Mouse (Mus musculus) liver, adult 2 months (tissue): Measurements from ENCODE around the gene BC005624. TPM values are rescaled to one million over a fixed set of nuclear protein-coding genes. Genes with fewer than 3 reads are reported as not detected.

Source experiments
- DNase-seq: peaks from one replicate; pipeline ENCODE4 v3.0.0-alpha.2; 2011; ENCODE audit warnings: low read depth, low spot score; ENCODE audit errors: extremely low read depth
- H3K27ac ChIP-seq: fragments of 200-500 bp; replicated peaks from 2 replicates; pipeline ENCODE4 v1.5.1; 2012; ENCODE audit warnings: low read depth, mild to moderate bottlenecking, control low read depth, inconsistent platforms, low read length; ENCODE audit not compliant: insufficient read depth
- H3K27me3 ChIP-seq: fragments of 200-500 bp; 2 replicates; pipeline ENCODE4 v1.6.1; 2012; ENCODE audit warnings: mild to moderate bottlenecking, moderate library complexity, low read length, inconsistent platforms; ENCODE audit not compliant: control insufficient read depth, insufficient read depth
- H3K36me3 ChIP-seq: fragments of 200-500 bp; 2 replicates; pipeline ENCODE4 v1.6.1; 2012; ENCODE audit warnings: low read length, inconsistent platforms; ENCODE audit not compliant: control insufficient read depth, insufficient read depth
- H3K4me1 ChIP-seq: fragments of 200-500 bp; 2 replicates; pipeline ENCODE4 v1.6.1; 2011; ENCODE audit warnings: low read length; ENCODE audit not compliant: control insufficient read depth, insufficient read depth
- H3K4me3 ChIP-seq: fragments of 200-500 bp; 2 replicates; pipeline ENCODE4 v1.5.1; 2011; ENCODE audit warnings: low read depth, mild to moderate bottlenecking, control low read depth, low read length, moderate library complexity; ENCODE audit not compliant: insufficient read depth
- H3K79me2 ChIP-seq: fragments of 200-500 bp; 2 replicates; pipeline ENCODE4 v1.6.1; 2012; ENCODE audit warnings: inconsistent platforms, mild to moderate bottlenecking, low read length, moderate library complexity; ENCODE audit not compliant: control insufficient read depth, insufficient read depth
- H3K9ac ChIP-seq: fragments of 200-500 bp; 2 replicates; pipeline ENCODE4 v1.6.1; 2012; ENCODE audit warnings: low read depth, mild to moderate bottlenecking, control low read depth, inconsistent platforms, low read length
- CTCF ChIP-seq: fragments of 200-500 bp; IDR thresholded peaks from 2 replicates; pipeline ENCODE4 v1.5.1; 2011; ENCODE audit warnings: low read depth, low read length, control low read depth
- POLR2A ChIP-seq: fragments of 200-500 bp; IDR thresholded peaks from 2 replicates; pipeline ENCODE4 v1.6.1; 2011; ENCODE audit warnings: low read length, control low read depth; ENCODE audit not compliant: insufficient read depth; ENCODE audit errors: extremely low read depth
- WGBS: fragments of 180-500 bp; shearing (Covaris S2); methylation state at CpG from one replicate; pipeline ENCODE4 v1.1.7; 2018; 5-methylcytosine and 5-hydroxymethylcytosine counted together
- polyA plus RNA-seq: library from polyadenylated mRNA; depleted of rRNA; stranded (reverse); fragments of >200 nt; gene quantifications from 2 replicates; pipeline ENCODE4 v1.2.3, GENCODE M21; 2012
- total RNA-seq: library from RNA; depleted of rRNA; stranded (reverse); fragments of >200 nt; gene quantifications from 2 replicates; pipeline ENCODE4 v1.2.3, GENCODE M21; 2014

Gene BC005624
- total and polyA plus RNA-seq, 2 experiments = 11.7 to 16.6 TPM

DNA sequence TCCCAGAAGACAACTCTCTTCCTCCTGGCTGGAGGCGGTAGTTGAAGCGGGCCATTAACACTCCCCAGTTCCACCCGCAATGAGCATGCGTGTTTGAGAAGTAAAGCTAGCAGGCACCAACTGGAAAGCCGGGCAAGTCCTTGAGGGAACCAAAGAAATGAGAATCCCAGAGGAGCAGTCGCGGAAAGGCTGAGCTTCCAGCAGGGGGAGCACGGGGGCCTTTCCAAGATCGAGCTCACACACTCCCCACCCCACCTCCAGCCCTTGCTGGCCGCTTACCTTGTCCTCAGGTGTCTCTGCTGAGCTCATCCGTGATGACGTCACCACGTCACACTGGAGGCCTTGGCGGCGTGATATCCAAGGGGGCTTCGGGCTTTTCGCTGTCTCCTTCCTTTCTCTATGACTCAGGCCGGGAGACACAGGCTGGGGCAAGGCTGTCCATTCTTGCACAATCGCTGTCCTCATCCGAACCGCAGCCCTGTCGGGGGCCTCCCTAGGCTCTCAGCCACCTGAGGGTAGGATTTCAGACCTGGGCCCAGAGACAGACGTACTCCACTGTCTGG, 52.4 kb downstream of the BC005624 start, which contains the start of gene Ptges:
Gene Ptges (minus strand): TSS at position 381 of the 563 bp plus-strand sequence.
- no peak within 1 kb of the TSS; the same call in 1 of the 2 replicates for H3K27ac ChIP-seq
- no peaks in the 10 kb centered on the region for H3K79me2 ChIP-seq
- H3K9ac ChIP-seq = peak within 1 kb of the TSS; percentile 42
- TF ChIP-seq POLR2A (no peak), CTCF (peak; percentile 76)
- no peaks in the 10 kb centered on the region for H3K36me3 ChIP-seq
- WGBS = 4% methylated on average over 23 of the region's 23 CpGs
- DNase-seq = peak; percentile 35
- peaks cover 4% of the 10 kb centered on the region for H3K4me1 ChIP-seq
- H3K4me3 ChIP-seq = peak within 1 kb of the TSS; percentile 50
- H3K27me3 ChIP-seq = no peaks in the 10 kb centered on the region

DNA sequence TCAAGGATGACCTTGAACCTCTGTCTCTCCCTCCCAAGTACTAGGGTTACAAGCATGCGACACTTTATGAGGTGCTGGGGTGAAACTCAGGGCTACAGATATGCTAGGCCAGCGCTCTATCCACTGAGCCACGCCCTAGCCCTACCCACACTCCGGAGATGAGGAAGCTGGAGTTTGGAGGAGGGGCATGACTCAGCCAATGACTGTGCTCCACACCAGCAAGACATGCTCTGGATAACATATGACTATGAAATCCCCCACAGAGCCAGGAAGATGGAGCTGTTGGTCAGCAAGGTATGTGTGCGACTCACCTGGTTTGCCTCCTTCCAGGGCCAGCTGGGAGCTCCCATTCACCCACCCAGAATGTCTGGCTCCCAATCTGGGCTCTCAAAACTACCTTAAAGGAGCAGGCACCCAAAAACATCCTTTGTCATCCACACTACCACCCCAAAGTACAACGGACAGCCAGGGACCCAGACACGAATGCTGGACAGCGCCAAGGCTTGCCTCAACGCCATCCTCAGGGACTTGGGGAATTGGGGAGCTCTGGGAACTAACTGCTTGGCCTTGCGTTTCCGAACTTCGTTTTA, 53.0 kb downstream of the BC005624 start:
- peak overlapping the region; percentile 27; the same call in 1 of the 2 replicates for H3K9ac ChIP-seq
- H3K27ac ChIP-seq = no peak overlapping the region; the same call in 1 of the 2 replicates
- 38% methylated on average over 12 of the region's 12 CpGs for WGBS
- H3K27me3 ChIP-seq = no peaks in the 10 kb centered on the region
- no peaks in the 10 kb centered on the region for H3K79me2 ChIP-seq
- peak; percentile 53 for DNase-seq
- H3K4me1 ChIP-seq = peaks cover 4% of the 10 kb centered on the region
- H3K4me3 ChIP-seq = peak overlapping the region; percentile 50; the same call in 1 of the 2 replicates
- H3K36me3 ChIP-seq = no peaks in the 10 kb centered on the region
- no peak for TF ChIP-seq POLR2A
- TF ChIP-seq CTCF = 0 out of 2 replicates have a peak, but pooled peaks have one; percentile 1

DNA sequence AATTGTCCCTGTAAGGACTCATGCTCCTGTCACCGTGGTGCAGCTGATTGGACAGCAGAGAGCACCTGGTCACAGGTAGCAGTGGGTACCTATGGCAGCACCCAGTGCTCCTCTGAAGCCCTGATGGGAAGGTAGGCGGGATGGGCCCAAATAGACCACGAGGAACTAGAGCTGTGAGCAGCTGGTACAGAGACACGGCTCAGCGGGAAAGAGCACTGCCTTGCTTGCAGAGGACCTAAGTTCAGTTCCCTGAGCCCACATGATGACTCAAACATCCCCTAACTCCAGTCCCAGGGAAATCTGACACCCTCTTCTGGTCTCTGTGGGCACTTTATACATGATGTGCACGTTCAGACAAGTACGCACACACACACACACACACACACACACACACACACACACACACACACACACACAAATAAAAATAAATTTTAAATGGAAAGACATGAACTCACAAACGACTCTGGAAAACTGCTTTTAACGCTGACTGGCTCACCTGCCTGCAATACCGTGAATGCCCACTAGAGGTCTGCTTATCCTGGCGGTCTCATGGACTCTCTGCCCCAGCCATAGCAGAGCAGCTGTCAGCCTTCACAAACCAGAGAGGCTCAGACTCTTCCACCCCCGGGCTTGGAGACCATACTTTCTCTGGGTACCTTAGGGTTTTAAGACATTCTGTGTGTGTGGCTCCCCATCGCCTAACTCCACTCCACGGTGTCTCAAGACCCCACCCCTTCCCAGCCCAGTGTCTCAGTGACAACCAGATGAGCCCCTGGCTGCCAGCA, 54.0 kb downstream of the BC005624 start:
- Histone ChIP-seq H3K4me3 (no peak overlapping the region), H3K4me1 (peaks cover 4% of the 10 kb centered on the region), H3K79me2 (no peaks in the 10 kb centered on the region), H3K27me3 (no peaks in the 10 kb centered on the region), H3K27ac (peak overlapping the region; percentile 20), H3K9ac (no peak overlapping the region), H3K36me3 (no peaks in the 10 kb centered on the region)
- peak; percentile 52 for DNase-seq
- 29% methylated on average over 14 of the region's 14 CpGs for WGBS
- TF ChIP-seq CTCF (peak; percentile 92), POLR2A (no peak)

DNA sequence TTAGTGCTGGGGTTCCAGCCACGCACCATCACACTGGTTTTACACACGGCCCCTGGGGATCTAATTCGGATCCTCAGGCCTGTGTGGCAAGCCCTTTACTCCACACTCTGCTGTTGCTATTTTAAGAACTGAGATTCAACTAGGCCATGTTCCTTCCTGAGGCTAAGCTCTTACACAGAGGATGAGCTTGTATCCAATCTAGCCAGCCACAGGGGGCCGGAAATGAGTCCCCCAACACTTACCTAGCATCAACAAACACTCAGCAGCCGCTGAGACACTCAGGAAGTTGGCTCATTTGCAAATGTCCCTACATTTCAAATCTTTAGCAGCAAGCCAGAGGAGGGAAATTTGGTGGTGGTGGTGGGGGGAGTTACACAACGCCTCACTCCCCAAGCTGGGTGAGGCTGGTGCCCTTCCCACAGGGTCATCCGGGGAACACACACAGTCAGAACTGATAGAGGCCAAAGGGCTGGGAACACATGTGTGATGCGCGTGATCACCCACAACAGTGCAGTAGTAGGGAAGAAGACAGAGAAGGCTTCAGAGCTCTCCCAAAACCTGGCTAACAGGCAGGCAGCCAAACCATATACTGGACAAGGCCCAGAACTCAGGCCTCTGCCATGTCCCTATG, 54.7 kb downstream of the BC005624 start:
- peak; percentile 58 for DNase-seq
- Histone ChIP-seq H3K9ac (no peak overlapping the region), H3K27ac (peak overlapping the region; percentile 20; the same call in 1 of the 2 replicates), H3K4me1 (peaks cover 4% of the 10 kb centered on the region), H3K27me3 (no peaks in the 10 kb centered on the region), H3K79me2 (no peaks in the 10 kb centered on the region), H3K4me3 (no peak overlapping the region), H3K36me3 (no peaks in the 10 kb centered on the region)
- 70% methylated on average over 9 of the region's 9 CpGs for WGBS
- no peak for TF ChIP-seq POLR2A
- no peak for TF ChIP-seq CTCF

DNA sequence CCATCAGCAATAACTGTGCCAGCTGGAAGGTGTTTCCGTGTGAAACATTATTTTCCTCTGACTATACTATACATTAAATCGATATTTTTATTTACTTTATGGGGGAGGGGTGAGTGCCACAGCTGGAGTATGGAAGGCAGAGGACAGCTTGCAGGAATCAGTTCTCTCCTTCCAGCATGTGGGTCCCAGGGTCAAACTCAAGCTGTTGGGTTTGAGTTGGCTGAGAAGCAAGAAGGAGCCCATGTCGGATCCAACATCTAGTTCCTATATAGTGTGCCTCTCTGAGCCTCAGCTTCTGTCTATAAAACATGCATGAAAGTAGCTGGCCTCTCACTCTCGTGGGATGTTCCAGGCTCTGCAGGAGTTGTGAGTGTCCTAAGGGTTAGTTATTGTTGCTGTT, 55.6 kb downstream of the BC005624 start:
- Histone ChIP-seq H3K4me1 (peaks cover 4% of the 10 kb centered on the region), H3K4me3 (no peak overlapping the region), H3K36me3 (no peaks in the 10 kb centered on the region), H3K79me2 (no peaks in the 10 kb centered on the region), H3K9ac (no peak overlapping the region), H3K27me3 (no peaks in the 10 kb centered on the region), H3K27ac (no peak overlapping the region)
- DNase-seq = no peak
- WGBS = 70% methylated on average over 4 of the region's 4 CpGs
- TF ChIP-seq POLR2A (no peak), CTCF (no peak)
